Mouse (Mus musculus) adrenal gland (tissue): ENCODE measurements around the gene Fars2.
"Not testable (repeated sequence)": the region's sequence is repeated elsewhere in the genome, so short reads cannot be mapped to it uniquely, and the experiment has no call there.

Source experiments
- intact Hi-C: fragments of 180-260 bp; cut with DNase I; formaldehyde crosslinking; loops from one replicate; pipeline ENCODE4 v1.15.1; 2025

The Fars2 gene

GRCm38 (mm10) chr13:36139703-36140102 is 22.5 kb downstream of the Fars2 start:
- intact Hi-C loops, result no loop called here

- intact Hi-C loops, result no loop called here
Measured at GRCm38 (mm10) chr13:36140247-36141016, 23.2 kb downstream of the Fars2 start.

GRCm38 (mm10) chr13:36145601-36146000 is 28.4 kb downstream of the Fars2 start:
- intact Hi-C loops, result no loop called here

GRCm38 (mm10) chr13:36149175-36149939 is 32.1 kb downstream of the Fars2 start:
- intact Hi-C loops, result no loop called here

GRCm38 (mm10) chr13:36150272-36150671 is 33.1 kb downstream of the Fars2 start:
- intact Hi-C loops, result no loop called here

- intact Hi-C loops, result no loop called here
Measured at GRCm38 (mm10) chr13:36152728-36153498, 35.7 kb downstream of the Fars2 start.

GRCm38 (mm10) chr13:36156340-36156931 is 39.2 kb downstream of the Fars2 start:
- intact Hi-C loops, result no loop called here

GRCm38 (mm10) chr13:36163411-36163810 is 46.2 kb downstream of the Fars2 start:
- intact Hi-C loops, result no loop called here

GRCm38 (mm10) chr13:36163898-36164297 is 46.7 kb downstream of the Fars2 start:
- intact Hi-C loops, result no loop called here

GRCm38 (mm10) chr13:36172981-36173380 is 55.8 kb downstream of the Fars2 start:
- intact Hi-C loops, result not testable (repeated sequence)

GRCm38 (mm10) chr13:36174101-36174500 is 56.9 kb downstream of the Fars2 start:
- intact Hi-C loops, result no loop called here

- intact Hi-C loops, result no loop called here
Measured at GRCm38 (mm10) chr13:36174772-36175171, 57.6 kb downstream of the Fars2 start.

- intact Hi-C loops, result no loop called here
Measured at GRCm38 (mm10) chr13:36181231-36181630, 64.0 kb downstream of the Fars2 start.

GRCm38 (mm10) chr13:36190577-36190976 is 73.4 kb downstream of the Fars2 start:
- intact Hi-C loops, result no loop called here

GRCm38 (mm10) chr13:36193484-36194113 is 76.4 kb downstream of the Fars2 start:
- intact Hi-C loops, result no loop called here

GRCm38 (mm10) chr13:36199288-36199687 is 82.1 kb downstream of the Fars2 start:
- intact Hi-C loops, result no loop called here

GRCm38 (mm10) chr13:36200453-36200852 is 83.2 kb downstream of the Fars2 start:
- intact Hi-C loops, result no loop called here

- intact Hi-C loops, result no loop called here
Measured at GRCm38 (mm10) chr13:36202496-36202895, 85.3 kb downstream of the Fars2 start.

GRCm38 (mm10) chr13:36203014-36203413 is 85.8 kb downstream of the Fars2 start:
- intact Hi-C loops, result no loop called here

- intact Hi-C loops, result no loop called here
Measured at GRCm38 (mm10) chr13:36204320-36204719, 87.1 kb downstream of the Fars2 start.

GRCm38 (mm10) chr13:36210965-36211364 is 93.8 kb downstream of the Fars2 start:
- intact Hi-C loops, result no loop called here
